Mouse (Mus musculus) cerebellum, postnatal 36 days (tissue): ENCODE measurements at regions not wholly inside any gene's neighbourhood (a gene's known extent, or its start where the extent isn't known, plus 50 kb on each side); places are given as distances from the start of the nearest gene placed in this dataset.
A peak's percentile ranks its signal among the peaks of the same experiment; 100 is the strongest.

Experiments
- DNase-seq, 2 experiments: peaks; one replicate each; pipeline ENCODE4 v3.0.0; 2021 to 2022; ENCODE audit warnings: mixed read lengths in 2 of 2

DNA sequence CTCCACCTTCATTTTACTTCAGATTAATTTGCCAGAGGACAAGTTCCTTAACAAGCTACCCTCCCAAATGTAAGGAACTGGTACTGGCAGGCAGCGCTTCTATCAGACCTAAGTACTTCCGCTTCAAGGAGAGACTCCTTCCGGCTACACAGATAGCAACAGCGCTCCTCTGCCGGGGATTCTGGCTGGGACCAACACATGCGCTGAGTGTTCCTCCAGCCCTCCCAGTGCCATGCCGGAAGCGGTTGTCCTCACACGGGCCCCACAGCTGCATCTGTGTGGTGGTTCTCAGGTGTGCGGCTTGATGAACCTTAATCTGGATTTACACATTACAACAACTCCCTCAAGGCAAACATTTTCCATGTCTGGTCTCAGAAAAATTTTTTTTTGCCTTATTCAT is 336.1 kb upstream of the Map3k7 start:
- DNase-seq, result no peak

DNA sequence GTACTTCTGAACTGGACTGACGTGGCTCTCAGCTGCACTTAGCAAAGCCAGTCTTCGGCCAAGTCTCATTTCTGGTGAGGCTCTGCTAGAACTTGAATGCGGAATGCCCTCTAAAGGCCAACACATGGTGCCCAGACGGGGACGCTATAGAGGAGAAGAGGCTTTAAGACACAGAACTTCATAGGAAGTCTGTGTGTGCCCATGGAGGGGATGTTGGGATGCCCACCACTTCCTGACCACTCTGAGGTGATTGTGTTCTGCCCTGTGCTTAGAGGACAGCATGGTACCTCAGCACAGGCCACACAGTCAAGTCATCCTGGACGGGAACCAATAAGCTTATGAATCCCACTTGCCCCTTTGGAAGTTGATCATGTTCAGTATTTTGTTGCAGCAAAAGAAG is 325.3 kb upstream of the Map3k7 start:
- no peak for DNase-seq

DNA sequence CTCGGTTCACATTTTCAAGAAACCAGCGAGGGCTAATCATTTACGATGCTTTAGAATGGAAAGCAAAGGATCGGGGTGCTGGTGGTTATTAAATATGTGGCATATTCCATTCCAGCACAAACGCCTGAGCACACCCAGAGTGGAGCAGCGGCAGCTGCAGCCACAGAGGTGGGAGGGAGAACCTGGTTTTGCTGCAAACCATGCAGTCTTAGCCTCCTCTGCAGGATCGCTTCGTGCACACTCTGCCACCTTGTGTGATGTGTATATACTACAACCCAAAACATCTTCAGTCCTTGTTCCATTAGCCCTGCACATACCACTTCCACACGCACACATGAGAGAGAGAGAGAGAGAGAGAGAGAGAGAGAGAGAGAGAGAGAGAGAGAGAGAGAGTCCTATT is 321.7 kb upstream of the Map3k7 start:
- DNase-seq, result peak; percentile 33 to 38

DNA sequence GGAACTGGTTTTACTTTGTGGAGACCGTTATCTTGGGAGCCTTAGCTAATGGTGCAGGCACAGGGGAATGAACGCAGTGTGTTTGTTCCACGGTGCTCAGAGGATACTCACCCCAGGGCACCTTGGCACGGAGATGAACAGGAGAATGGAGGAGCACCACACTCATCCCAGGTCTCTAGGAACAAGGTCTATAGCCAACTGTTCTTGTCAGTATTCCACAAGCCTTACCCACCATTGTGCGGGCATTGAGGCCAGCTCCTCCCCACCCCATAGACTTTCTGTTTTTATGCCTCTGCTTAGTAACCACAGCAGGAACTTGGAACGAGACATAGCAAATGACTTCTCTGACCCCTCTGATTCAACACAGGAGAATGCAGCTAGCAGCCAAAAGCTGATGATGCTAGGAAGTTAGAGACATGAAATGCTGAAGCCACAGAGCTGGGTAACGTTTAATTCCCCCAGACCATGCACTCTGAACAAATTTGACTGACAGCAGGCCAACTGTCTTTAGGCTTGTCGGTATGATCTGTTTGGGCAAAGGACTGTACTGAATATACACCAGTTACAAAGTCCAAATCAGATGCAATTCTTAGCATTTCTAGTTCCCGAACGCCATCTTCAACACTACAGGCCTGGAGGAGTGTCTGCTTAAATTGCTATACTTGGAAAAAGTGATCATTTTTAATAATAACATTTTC is 321.2 kb upstream of the Map3k7 start:
- peak in 1 of 2 experiments; percentile 18 for DNase-seq

DNA sequence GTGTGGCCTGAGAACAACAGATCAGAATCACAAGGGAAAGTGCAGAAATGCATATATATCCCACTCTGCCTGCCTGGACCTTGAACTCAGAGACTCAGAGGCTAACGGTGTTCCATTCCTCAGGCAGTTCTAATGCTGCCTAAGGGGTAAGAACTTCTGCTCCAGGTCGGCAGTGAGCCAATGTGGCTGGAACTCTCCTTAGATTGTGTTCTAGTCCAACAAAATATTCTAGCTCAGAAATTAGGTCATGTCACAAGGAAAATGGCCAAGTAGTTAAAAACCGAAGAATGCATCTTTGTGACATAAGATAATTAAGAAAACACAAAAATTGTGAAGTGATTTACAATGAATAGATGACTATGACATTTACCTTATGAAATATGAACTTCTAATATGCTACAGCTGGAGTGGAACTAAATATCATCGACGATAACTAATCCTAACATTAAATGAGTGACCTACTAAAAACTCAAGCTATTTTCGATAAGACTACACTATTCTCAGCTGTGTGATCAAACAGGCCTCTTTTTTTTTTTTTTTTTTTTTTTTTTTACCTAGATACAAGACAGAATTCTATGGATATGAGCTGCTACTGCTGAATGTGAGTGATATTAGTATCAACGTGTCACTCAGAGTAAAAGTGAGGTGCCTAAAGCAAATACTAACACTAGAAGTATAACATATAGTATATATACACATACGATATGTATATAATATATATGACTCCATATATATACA is 315.1 kb upstream of the Map3k7 start:
- peak; percentile 26 to 32 for DNase-seq

DNA sequence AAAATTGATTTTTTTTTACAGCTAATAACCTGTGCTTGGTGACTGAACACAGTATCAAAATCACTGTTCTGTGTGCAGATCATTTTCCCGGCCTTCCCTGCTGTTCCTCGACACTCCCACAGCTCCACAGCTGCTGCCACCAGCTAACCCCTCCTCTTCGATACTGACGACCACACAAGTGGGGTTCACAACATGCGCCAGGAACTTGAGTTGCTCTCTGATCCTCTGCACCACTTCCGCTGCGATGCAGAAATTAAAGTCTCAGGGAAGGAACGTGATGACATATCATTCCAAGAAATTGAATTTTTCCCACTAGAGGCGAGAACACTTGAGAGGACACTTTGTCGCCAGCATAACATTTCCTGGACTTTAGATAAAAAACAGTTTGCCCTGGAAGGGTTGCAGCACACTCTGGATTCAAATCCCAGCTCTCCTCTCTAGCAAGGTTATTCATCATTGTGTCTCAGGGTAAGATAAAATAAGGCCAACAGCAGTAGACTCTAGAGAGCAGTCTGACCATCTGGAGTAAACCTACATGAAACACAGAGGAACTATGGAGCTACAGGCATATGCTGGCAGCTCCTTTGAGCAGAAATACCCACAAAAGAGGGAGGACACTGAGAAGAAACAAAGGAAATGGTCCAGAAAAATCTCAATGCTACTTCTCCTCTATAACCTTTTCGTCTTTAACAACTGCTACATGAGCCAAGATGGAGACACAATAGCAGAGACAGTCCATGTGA is 308.4 kb upstream of the Map3k7 start:
- DNase-seq, result no peak

DNA sequence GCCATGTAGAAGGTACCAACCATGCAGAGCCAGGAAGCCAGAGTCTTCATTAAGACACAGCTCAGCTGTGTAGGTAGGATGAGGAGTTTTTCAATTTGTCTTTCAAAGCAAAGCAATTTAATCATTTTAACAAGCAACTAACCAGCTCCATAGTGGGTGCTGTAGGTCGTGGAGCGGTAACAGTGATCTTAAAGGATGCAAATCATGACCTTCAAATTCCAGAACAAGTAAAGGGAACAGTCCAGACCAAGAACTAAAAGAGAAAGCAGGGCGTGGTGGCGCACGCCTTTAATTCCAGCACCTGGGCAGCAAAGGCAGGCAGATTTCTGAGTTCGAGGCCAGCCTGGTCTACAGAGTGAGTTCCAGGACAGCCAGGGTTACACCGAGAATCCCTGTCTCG is 307.8 kb upstream of the Map3k7 start:
- DNase-seq, result no peak

DNA sequence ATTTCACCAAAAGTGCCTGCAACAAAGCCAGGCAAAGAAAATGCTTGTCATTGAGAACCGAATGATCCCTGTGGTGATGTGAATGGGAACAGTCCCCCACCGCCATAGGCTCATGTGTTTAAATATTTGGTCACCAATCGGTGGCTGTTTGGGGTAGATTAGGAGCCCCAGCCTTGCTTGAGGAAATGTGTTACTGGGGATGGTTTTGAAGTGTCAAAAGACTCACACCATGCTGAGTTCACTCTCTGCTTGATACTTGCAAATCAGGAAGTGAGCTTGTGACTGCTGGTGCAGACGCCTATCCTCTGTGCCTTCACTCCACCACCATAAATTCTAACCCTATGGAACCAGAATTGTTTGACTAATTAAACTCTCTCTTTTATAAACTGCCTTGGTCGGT is 305.1 kb upstream of the Map3k7 start:
- no peak for DNase-seq

DNA sequence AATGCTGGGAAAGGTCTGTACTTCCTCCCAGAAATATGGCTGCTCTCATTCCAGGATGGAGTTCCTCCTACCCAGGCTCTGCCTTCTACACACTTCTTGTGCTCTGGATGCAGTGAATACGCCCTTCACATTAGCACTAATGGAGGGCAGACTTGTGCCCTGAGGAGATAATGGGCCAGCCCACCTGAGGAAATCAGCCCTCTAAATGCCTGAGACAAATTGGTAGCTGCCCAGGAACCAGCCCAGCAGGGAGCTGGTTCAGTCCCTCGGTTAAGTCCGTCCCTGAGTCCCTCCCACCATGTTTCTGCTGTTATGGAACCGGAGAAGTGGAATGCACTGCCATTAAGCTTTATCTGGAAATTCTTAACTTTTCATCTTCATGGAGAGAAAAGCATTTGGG is 303.0 kb upstream of the Map3k7 start:
- no peak for DNase-seq

DNA sequence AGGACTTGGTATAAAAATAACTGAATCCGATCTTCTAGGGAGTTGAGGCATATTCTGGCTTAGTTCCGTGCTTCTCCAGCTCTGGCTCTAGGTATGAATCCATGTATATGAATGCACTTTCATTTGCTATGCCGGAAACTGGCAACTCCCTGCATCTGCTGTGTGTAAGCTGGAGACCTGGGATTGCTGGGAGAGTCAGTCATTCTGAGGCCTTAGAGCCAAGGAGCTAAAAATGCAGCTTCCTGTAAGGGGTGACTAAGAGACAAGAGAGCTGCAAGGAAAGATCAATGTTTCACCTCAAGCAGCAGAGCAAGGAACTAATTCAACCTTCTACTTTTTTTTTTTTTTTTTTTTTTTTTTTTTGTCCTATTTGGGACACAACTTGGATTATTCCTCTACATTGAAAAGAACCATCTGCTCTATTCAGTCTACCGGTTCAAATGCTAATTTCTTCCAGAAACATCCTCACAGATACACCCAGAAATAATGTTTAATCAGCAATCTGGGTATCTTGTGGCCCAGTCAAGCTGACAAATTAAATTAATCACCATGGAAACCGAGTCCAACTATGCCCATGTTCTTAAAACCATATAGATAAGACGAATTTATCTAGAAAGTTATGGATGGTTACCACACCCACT is 292.2 kb upstream of the Map3k7 start:
- DNase-seq, result no peak

DNA sequence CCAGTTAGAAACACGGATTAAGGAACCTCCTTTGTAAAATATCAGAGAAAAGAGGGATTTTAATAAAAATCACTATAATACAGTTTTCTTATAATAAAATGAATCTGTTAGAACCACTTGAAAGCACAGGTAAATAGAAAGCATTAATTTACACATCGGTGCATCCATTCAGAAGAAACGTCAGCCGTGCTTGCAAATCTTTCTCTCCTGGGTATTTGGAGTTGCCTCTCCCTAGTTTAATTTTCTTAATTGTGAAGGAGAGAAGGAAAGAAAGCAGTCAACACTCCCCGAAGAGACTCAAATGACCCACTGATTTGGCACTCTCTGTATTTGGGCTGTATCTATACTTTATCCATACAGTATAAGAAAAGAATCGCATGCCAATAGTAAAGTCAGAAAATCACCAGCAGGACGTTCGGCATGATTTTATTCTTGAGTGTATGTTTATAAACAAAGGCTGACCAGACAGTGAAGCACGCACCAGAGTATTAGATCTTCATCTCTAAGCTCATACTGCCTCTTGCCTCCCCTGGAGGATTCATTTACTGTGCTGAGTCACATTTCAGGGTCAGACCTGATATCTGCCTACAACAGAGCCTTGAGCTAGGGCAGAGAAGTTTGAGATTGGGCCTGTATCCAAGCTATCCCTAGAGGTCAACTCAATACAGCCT is 291.6 kb upstream of the Map3k7 start:
- DNase-seq, result no peak

DNA sequence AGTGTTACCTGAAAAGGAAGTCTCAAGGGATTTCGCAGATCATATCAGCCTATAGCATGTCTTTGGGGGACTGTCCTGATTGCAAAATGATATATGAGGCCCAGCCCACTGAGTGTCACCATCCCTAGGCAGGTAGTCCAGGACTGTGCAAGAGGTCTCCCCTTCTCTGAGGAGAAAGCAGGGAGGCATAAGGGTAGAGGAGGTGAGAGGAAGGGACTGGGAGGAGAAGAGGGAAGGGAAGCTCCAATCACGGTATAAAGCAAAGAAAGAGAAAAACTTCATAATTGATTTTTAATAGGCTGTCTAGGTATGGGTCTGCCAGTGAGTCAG is 291.1 kb upstream of the Map3k7 start:
- no peak for DNase-seq

DNA sequence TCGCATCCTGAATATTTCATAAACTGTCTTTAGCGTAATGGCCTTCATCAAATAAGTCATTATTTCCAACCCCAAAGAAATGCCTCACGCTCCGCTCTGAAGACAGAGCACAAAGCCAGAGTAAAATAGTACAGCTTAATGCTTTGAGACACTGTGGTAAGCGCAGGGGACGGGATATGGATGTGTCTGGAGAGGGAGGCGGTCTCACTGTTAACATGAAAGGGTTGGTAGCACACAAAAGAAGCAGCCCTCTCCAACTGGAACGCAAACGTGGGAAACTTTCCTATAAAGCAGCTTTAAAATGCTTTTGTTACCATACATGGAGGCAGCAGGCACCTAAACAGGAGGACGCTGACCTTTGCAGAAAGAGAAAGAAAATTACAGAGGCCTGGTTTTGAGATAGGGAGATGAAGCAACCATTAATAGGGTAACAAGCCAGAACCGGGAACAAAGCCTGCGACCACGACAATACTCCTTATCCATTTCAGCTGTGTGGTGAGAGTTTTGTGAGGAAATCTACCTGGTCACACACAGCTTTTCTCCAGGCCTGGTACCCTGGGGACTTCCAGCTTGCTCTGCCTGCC is 284.8 kb upstream of the Map3k7 start:
- DNase-seq, result no peak

DNA sequence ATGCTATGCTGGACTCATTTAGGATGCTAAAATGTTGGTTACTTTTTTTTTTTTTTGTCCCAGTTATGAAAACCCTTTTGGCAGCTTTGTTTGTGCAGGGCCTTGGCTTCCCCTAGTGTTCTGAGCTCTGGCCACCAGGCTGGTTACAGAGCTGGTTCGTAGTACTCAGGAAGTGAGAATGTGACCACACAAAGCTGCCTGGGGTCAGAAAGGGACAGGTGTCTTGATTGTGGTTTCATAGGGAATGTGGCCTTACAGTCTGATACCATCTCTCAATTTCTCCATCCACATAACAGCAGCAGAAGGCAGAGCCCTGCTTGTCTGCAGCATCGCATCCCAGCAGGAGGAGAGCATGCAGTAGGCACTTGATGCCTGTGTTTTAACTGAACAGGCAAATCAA is 282.9 kb upstream of the Map3k7 start:
- no peak for DNase-seq

DNA sequence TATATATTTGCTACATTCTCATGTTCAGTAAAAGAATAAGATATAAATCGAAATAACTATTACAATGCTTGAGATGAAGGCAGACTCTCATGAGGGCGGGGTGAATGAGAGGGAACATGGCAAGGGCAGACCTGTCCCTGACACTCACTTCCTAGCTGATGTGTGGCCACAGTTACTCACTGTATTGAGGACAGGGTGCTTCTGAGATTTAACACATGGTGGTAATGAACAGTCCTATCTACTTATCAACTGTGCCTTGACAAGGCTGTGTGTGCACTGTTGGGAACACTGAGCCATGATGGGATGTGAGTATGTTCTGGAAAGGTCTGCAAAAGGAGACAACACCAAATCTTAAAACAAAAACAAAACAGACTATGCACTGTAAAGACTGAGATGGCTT is 274.8 kb upstream of the Map3k7 start:
- no peak for DNase-seq

DNA sequence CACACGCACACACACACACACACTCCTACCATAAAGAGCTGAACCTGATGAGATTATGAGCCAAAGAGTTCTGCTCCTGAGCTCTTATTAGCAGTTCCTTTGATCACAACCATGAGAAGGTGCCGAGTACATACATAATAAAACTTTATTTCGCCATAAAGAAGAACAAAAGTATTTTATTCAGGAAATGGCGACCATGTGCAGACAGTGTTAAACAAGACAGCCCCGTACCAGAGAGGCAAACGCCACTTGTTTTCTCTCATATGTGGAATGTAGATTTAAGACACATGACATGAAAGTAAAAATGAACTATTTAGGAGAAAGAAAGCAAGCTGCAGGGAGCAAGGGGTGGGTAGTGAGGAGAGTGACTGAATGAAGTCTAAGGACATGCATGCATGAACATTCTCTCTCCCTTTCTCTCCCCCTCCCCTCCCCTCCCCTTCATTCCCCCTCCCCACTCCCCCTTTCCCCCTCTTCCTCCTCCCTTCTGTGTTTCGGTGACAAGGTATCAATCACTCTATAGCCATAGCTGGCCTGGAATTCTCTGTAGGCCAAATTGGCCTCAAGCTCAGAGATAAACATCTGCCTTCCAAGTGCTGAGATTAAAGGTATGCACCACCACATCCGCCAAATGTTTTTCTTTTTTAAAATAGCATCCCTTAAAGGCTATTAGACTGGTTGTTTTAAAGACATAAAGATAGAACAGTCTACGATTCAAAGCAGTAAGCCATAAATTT is 266.0 kb upstream of the Map3k7 start:
- DNase-seq, result no peak

DNA sequence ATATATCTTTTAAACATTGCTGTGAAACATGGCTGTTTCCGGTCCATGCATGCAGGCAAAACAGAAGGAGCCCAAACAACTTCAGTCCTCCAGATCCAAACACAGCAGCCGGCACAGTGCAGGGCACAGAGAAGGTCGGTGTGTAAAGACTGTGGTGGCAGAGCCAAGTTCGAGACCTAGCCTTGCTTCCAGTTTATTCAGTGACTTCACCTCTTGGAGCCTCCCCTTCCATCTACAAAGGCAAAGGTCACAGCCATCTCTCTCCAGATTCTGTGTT is 265.5 kb upstream of the Map3k7 start:
- no peak for DNase-seq

DNA sequence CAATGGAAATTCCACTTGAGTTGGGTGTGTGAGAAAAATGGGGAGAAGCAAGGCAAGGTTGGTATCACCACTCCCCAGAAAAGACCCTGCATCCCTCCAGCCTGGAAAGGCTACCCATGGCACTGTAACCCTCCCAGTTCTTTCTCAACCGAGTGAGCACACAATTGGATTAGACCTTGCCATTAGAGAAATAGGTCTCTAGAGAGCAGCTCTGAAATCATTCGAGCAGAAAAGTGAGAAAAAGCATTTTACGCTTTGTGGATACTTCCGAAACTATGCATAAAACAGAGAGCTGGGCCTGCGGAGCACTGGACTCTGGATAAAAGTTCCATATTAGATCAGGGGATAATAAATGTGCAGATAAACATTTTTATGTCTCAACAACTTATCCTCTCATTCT is 264.6 kb upstream of the Map3k7 start:
- DNase-seq, result no peak

DNA sequence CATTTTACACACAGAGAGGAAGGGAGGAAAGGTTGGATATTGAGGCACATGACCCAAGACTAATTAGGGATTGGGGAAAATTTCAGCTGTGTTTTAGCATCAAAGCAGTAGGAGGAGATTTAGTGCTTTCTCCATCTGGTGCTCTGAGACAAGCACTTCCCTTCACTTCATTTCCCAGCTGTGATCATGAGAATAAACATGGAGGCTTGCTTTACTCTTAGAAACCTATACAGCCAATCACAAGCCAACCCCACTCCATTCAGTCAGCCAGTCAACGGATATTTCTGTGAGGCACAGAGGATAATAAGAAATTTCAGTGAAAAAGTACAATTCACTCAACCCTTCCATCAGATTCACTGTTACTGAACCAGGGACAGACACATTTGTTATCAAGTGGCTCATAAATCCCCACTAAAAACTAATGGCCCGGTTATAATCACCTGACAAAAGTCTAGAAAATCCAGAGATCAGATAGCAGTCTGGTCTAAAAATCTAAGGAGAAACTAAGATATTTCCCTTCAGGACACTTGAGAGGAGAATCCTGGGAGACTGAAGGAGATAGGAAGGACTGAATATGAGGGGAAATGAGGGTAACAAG is 249.7 kb upstream of the Map3k7 start:
- DNase-seq, result no peak

DNA sequence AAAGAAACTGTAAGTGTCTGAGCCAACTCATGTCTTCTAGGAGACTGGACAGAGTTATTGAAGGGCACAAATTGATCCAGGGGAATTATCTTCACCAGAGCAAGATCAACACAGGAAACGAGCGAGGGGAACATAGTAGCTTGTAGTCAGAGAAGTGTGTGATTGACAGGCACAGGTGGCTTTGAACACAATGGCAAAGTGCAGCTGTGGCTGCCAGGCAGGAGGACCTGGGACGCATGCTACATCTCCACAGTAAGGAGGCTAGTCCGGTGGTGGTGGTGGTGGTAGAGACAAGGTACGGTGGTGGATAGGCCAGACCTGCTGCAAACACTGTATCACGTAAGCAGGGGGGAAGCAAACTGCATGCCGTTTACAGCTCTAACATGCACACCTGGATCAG is 240.4 kb upstream of the Map3k7 start:
- DNase-seq, result no peak

DNA sequence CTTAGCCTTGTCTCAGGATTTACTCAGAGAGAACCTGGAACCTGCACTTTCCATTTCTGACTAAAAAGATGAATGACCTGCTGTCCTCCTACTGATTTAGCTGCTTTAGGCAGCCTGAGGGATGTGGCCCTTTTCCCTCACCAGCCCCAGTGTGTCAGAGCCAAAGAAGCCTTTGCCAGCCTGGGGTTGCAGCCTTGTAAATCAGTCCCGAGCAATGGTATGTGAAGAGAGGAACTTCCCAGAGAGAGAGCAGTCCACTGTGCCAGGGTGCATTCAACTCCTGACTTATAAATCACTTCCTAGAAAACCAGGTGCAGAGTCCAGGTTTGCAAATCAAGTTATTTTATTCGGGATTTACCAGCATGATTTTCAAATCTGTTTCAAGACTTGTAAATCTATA is 239.5 kb upstream of the Map3k7 start:
- no peak for DNase-seq
